Mouse (Mus musculus) monocyte, adult 5-6 weeks (primary cell): Measurements from ENCODE around the gene Bace1. TPM values are rescaled to one million over a fixed set of nuclear protein-coding genes. Genes with fewer than 3 reads are reported as not detected.

Source experiments
- ATAC-seq: fragments of 153-309, 156-312 bp; replicated peaks from 2 replicates; pipeline ENCODE4 v1.8.0; 2017; ENCODE audit warnings: mild to moderate bottlenecking; ENCODE audit not compliant: low TSS enrichment, insufficient number of reproducible peaks, severe bottlenecking, poor library complexity, low FRiP score
- total RNA-seq: library from RNA; stranded (forward); fragments of 200-1000, 200-491, 200-594 nt; gene quantifications from 3 replicates; pipeline ENCODE4 v1.2.3, GENCODE M21; 2017

The Bace1 gene
- total RNA-seq, 1 experiment from 2014 or later: 1.1 TPM

GRCm38 (mm10) chr9:45859364-45859763, 21.0 kb downstream of the Bace1 start:
- no peak for ATAC-seq

DNA sequence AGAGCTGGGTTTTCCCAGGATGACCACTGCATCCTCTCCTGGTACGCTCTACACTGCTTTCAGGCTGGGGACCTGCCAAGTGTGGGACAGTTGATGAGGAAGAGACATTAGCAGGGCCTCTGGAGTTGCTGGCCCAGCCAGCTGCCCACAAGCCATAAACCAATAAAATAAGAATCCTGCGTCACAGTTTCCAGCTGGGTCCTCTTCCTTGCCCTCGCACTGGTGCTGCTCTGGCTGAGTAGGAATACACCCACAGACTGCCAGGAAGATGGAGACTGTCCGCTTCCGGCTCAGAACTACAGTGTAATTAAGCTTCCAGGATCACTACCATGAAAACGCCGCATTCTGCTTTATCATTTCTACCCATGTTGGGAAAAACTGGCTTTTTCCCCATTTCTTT, 23.4 kb downstream of the Bace1 start:
- no peak for ATAC-seq

DNA sequence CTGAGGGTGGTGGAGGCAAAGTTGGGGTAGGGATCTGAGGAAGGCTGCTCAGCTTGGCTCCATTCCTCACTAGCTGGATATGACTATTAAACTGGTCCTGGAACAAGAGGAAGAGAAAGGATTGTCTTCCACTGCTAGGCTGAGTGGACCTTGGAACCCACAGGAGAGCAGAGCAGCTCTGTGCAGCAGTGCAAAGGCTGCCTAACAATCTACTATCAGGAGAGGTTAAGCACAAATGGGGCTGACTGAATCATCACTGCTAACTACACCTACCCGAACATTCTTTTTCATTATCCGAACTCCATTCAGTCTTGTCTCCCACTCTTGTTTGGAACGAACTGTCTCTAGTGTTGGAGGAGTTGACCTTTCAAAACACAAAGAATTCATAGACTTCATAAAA, 30.8 kb downstream of the Bace1 start:
- no peak for ATAC-seq

DNA sequence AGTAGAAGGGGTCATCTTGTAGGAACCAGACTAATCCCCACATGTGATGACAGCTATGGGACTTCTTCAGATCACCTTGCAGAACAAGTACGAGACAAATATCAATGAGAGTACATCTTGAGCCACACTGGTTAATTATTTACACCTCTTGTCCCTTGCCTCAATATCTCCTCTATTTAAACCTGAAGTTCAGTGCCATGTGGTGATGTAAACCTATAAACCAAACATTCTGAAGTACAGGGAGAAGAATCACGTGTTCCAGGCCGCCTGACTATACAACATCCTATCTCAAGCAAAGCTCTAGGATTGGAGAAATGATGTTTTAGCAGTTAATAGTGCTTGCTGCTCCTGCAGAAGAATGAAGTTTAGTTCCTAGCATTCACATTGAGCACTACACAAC, 31.9 kb downstream of the Bace1 start:
- no peak for ATAC-seq

GRCm38 (mm10) chr9:45877928-45878327, 39.5 kb downstream of the Bace1 start:
- ATAC-seq: no peak

DNA sequence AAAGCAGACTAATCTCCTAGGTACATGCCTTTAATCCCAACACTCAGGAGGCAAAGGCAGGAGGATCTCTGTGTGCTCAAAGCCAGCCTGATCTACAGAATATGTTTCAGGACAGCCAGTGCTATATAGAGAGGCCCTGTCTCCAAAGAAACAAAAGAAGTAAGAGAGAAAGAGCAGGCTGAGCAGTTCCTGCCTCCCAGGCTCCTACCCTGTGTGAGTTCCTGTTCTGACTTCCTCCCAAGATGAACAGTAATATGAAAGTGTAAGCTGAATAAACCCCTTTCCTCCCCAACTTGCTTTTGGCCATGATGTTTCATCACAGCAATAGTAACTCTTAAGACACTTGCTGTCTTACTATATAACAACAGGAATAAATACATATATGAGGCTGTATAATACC, 55.3 kb downstream of the Bace1 start:
- 0 out of 2 replicates have a peak, but pooled peaks have one; percentile 43 for ATAC-seq

- no peak for ATAC-seq
Observed at GRCm38 (mm10) chr9:45905196-45905595, 66.8 kb downstream of the Bace1 start.

- no peak for ATAC-seq
Observed at GRCm38 (mm10) chr9:45905811-45906237, 67.4 kb downstream of the Bace1 start.

DNA sequence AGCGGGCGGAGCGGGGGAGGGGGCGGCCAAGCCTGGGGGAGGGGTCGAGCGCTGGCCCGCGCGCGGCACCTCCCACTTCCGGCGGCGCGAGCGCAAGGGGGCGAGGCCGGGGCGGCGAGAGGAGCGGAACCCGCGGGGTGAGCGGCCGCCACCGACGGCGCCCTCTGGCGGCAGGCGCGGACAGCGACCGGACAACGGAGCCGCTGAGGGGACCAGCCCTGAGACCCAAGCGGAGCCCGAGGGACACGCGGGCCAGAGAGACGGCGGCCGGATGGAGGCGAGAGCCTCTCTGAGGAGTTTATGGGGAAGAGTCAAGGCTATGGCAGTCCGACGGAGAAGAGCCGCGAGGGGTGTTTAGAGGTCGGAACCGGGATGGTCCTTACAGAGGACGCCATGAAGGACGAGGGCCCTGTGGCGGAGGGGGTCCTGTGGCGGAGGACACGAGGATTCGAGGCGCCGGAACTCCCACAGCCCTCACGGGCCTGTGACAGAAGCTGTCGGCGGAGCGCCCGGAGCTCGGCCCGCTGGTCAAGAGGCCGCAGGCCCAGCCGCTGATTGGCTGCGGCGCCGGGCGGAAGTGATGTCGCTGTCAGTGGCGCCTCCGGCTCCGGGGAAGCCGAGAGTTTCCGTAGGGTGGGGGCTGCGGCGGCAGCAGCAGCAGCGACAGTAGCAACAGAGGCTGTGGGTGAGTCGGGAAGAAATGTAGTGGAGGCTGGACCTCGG, 68.1 kb downstream of the Bace1 start, which contains the start of the genes Pcsk7 and Rnf214:
Pcsk7 (plus strand) TSS at position 143 of the 723 bp plus-strand sequence.
Rnf214 (minus strand) TSS at position 557 of the 723 bp plus-strand sequence.
- peak; percentile 71 for ATAC-seq

DNA sequence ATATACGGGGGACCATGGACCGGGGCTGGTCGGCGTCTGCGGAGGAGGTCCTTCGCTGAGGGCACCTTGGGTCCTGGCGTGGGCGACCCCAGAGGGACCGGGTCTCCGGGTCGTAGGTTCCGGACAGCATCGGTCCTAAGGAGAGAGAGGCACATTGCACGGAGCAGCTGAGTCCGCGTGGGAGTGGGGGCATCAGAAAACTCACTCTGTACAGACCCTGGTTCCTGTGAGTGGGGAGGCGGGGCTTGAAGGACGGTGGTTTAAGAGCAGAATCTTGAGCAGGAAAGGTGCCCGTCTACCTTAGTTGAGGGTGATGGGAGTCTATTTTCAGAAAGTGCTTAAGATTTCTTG, 68.7 kb downstream of the Bace1 start:
- peak; percentile 4; the same call in 1 of the 2 replicates for ATAC-seq

DNA sequence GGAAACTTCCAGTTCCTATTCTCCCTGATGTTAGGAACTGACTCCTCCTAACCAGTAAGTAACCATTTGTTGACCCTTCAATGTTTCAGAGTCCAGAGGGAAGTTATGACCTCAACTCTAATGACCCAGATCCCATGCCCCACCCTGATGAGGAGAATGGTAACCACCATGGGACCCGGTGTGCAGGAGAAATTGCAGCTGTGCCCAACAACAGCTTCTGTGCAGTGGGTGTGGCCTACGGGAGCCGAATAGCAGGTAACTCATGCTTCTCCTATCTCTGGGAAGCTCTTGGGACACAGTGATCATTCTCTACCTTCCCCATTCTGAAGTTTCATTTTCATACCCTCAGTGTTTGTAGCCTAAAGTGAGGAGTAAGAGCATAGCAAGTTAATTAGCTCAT, 72.6 kb downstream of the Bace1 start:
- ATAC-seq: no peak

- ATAC-seq: peak; percentile 49; the same call in 1 of the 2 replicates
Observed at GRCm38 (mm10) chr9:45911673-45912072, 73.3 kb downstream of the Bace1 start.

Other genes with a start within 250 kb of the Bace1 start
- 10.6 to 16.4 TPM (median 13.0 TPM) in 3 replicates for gene Cep164, start 9.9 kb upstream of the Bace1 start, total RNA-seq
- 23.5 to 44.2 TPM (median 36.3 TPM) in 3 replicates for gene Pcsk7, start 67.9 kb downstream of the Bace1 start, total RNA-seq
- gene Rnf214, start 68.3 kb downstream of the Bace1 start, total RNA-seq: 35.0 to 48.8 TPM (median 46.1 TPM) in 3 replicates
- 0.68 TPM in 1 of 3 replicates, not detected in the others for gene Tagln, start 97.5 kb downstream of the Bace1 start, total RNA-seq
- 40.2 to 62.3 TPM (median 50.1 TPM) in 3 replicates for gene Sidt2, start 116.7 kb downstream of the Bace1 start, total RNA-seq
- 67.4 to 83.6 TPM (median 77.9 TPM) in 3 replicates for gene Pafah1b2, start 174.1 kb downstream of the Bace1 start, total RNA-seq
- gene Sik3, start 174.2 kb downstream of the Bace1 start, total RNA-seq: 8.8 to 21.7 TPM (median 11.0 TPM) in 3 replicates